Mouse (Mus musculus) kidney, postnatal 36 days (tissue): ENCODE data around the gene BC107364.
"Not testable (repeated sequence)": the region's sequence is repeated elsewhere in the genome, so short reads cannot be mapped to it uniquely, and the experiment has no call there.

Source experiments
- DNase-seq, 2 experiments: peaks; one replicate each; pipeline ENCODE4 v3.0.0; 2021 to 2022; ENCODE audit warnings: mixed read lengths in 2 of 2

The BC107364 gene

DNA sequence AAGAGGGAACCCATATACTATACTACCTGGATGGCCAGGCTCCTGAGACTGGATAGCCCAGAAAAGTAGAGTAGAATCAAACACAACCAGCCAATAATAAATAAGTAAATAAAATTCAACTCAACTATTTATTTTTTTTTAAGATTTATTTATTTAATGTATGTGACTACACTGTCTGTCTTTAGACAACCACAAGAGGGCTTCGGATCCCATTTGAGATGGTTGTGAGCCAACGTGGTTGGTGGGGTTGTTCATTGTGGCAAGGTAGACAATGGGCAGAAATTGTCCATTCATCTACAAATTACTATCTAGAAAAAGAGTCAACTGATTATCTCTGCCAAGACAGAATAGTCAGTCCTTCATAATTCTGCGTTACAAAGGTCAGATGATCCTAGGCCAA, 40.3 kb downstream of the BC107364 start:
- DNase-seq, result no peak

DNA sequence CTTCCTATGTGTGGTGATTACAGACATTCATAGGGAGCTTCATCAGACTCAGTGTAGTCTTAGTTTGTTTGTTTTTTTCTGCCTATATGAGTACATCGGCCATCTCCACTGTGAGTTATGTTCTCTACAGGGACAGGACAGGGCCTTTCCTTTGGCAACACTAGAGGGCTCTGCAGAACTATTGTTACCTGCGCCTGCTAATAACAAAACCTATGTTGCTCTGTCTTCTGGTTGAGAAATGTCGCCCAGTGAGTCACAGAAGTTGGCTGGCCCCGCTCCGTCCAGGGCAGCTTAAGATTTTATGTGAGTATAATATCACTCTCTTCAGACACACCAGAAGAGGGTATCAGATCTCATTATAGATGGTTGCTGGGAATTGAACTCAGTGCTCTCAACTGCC, 41.1 kb downstream of the BC107364 start:
- no peak for DNase-seq

DNA sequence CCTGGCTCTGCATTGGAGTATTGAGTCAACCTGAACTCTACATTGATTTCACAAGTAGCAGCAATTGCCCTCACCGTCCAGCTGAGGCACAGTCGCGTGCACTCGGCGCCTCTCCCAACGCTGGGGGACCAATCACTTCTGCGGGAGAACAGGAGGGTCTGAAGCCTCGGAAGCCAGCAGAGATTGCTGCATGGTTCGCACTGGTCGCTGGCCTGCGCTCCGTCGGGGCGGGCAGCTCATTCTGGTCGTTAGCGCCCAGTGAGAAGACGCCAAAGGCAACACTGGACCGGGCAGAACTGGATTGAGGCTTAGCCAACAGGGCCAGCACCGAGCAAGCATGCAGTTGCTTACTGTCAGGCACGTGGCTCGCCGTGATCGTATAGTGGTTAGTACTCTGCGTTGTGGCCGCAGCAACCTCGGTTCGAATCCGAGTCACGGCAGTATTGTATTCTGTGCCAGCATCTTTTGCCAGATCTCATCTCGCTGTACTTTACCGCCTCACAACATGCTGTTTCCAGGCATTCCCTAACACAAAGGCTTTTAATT, 42.3 kb downstream of the BC107364 start:
- DNase-seq, result peak in 1 of 2 experiments; percentile 8

DNA sequence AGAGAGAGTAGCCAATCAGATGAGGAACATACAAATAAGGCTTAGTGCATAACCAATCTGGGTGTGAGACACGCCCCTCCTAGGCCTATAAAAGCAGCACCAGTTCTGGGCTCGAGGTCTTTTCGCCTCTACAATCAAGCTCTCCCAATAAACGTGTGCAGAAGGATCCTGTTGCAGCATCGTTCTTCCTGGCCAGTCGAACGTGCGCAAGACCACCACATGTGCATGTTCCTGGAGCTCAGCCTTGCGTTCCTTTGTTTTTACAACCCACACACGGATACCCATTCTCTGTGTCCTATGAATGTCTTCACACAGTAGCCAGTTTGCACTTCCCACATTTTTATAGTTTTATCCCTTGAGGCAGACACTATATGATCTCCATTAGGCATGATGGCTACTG, 44.0 kb downstream of the BC107364 start:
- not testable (repeated sequence) for DNase-seq

DNA sequence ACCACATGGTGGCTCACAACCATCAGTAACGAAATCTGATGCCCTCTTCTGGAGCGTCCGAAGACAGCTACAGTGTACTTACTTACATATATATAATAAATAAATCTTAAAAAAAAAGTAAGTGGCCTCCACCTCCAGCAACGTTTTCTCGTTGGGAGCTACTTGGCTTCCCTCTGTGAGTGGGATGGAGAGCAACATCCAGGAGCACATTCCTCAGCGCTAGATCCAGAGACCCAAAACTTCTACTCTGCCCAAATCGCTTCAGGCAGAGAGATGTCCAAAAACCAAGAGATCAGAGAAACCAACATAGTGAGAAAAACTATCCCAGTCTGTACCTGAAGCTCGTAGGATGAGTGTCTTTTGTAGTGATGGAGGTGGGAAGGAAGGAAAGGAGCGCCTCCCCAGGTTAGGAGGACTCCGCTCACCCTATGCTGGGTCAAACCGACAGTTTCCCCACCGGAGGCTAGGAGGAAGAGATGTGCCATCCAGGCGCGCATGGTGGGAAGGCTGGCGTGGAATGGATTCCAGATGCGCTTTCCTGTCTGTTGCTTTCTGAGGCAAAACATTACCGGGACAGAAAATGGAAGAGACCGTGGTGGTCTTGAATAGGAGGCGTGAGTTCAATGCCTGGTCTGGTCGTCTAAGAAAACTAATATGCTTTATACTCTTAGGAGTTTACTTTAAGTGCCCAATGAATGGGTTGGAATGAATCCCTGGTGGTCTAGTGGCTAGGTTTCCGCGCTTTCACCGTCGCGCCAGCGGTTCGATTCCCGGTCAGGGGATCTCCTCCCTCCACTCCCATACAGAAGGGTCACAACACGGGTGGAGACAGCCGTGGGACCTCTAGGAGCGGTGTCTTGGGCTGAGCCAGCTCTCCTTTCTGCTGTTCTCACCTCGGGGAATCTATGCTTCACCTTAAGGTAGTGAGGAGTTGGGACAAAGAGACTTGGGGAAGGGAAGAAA, 46.3 kb downstream of the BC107364 start:
- DNase-seq, result no peak

DNA sequence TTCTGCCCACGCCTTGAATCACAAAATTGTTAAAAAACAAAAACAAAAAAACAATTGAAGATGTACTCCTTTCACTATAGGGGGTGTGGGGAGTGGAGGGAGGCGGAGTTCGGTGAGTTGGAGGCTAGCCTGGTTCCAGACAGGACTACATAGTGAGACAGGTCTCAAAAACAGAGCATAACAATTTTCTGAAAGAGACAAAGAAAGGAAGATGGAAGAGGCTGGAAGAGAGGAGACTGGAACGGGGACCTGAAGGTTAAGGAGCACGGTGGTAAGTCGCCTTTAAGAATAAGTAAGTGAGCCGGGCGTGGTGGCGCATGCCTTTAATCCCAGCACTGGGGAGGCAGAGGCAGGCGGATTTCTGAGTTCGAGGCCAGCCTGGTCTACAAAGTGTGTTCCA, 47.1 kb downstream of the BC107364 start:
- DNase-seq, result no peak

DNA sequence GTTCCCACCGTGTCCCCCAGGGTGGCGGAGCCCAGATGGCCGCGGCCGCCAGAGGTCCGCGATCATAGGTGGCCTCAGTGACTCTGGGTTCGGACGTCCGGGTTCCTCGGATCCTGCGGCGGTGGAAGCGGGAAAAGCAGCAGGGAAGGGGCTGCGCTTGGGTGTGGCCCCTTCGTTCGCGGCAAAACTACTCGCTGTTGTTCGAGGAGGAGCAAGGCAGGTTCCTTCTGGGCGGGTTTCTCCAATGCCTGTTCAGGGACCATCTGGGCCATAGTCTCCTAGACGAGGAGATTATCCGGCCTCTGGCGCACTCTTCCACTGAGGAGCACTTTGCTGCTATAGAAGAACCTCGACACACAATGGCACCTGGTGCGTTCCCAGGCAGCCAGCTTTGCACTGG, 47.7 kb downstream of the BC107364 start:
- no peak for DNase-seq

DNA sequence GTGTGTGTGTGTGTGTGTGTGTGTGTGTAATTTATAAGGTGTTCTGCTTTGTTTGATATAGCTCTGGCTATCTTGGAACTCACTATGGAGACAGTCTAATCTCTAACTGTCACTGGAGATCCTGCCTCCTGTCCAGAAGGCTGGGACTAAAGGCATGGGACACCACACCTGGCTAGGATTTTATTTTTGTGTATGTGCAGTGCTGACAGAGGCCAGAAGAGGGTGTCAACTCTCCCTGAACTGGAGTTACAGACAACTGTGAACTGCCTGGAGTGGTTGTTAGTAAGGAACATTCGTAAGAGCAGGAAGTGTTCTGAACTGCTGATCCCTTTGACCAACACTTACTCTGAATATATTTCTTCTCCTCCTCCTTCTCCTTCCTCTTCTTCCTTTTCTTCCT, 49.1 kb downstream of the BC107364 start:
- DNase-seq, result peak in 1 of 2 experiments; percentile 15

DNA sequence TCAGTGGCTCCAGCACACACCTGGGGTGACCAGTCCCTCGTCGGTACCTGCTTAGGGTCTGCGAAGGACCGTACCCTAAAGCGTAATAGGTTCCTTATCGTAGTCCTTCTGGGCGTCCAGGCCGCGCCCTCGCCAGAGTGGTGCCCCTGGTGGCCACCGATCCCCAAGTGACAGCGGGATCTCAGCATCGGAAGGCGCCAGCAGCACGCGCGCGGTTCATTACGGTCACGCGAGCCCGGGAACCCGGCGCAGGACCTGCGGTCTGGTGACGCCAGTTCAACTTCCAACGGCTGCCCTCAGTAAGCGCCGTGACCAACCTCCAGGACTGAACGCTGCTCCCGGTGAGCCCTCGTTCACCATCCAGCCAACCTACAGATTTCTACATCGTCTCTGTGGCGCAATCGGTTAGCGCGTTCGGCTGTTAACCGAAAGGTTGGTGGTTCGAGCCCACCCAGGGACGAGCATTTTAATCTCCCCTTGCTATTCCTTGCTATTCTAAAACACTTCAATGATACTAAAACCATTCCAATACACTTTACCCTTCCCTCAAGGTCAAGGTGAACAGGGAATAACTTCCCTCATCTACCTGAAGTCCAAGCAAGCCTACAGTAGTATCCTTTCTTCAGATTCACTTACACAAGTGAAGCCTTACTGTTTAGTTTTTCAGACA, 50.1 kb downstream of the BC107364 start:
- peak in 1 of 2 experiments; percentile 12 for DNase-seq

DNA sequence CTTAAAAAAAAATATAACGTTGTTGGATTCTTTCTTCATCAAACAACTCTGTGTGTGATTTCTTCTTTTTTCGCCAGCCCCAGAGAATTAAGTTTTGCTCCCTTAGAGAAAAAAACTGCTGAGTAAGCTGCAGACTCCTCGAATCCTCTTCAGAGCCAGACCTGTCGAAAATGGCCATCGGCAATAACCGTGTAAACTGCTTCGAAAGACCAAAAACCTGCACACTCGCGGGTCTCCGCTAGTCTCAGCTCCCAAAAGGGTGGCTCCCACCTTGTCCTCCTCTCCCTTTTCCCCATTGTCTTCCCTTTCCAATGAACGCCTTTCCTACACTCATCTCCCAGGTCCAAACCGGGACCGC, 50.7 kb downstream of the BC107364 start:
- no peak for DNase-seq

DNA sequence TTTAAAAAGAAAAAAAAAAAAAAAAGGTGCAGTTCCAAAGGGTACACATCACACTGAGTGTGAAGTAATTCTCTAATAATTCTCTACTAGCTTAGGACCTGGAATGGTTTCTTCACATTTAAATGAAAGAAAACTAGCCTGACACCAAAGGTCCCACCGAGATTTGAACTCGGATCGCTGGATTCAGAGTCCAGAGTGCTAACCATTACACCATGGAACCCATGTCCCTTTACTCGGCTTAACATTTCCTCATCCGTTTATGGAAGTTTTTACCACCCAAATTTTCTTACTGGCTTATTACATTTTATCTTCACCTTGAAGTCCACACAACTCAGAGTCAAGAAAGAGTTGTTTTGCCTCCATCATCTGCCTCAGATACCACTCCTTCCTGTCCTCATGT, 53.2 kb downstream of the BC107364 start:
- no peak for DNase-seq

DNA sequence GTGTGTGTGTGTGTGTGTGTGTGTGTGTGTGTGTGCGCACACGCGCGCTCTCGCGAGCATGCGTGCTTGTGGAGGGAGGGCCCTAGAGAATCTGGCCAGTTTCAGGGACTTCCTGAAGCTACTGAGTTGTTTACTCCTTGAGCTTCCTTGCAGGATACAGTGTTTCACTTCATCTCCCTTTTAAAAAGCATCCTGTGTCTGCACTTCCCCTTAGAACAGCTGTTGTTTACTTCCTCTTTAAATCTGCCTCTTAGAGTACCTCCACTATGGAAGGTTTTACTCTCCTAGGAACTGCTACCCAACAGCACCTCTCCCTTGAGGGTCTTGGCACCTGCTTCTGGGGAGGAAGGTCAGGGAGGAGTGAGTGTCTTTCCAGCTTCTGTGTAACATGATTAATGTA, 55.2 kb downstream of the BC107364 start:
- no peak for DNase-seq

DNA sequence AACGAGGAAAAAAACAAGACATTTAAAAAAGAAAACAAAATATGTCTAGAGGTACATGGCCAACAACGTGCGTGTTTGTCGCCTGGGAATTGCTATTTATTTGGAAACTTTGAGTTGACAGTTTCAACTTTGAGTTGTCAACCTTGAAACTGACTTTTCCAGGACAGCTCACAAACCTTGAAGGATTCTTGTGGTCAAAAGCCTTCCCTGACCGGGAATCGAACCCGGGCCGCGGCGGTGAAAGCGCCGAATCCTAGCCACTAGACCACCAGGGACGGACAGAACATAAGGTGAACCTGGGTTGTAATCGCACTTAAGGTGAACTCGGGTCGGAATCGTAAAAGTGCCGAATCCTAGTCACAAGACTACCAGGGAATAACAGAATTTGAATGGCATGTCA, 64.9 kb downstream of the BC107364 start:
- DNase-seq, result not testable (repeated sequence)
